Mouse (Mus musculus) testis, postnatal 14 days (tissue): Measurements from ENCODE around the gene Rps18.
"Not testable (repeated sequence)": the region's sequence is repeated elsewhere in the genome, so short reads cannot be mapped to it uniquely, and the experiment has no call there.

Experiments used
- DNase-seq: peaks from one replicate; pipeline ENCODE4 v3.0.0; 2021; ENCODE audit warnings: low spot score

Rps18 gene

GRCm38 (mm10) chr17:33903911-33904651 lies 51.7 kb downstream of the Rps18 start:
- not testable (repeated sequence) for DNase-seq

GRCm38 (mm10) chr17:33902491-33902890 lies 53.3 kb downstream of the Rps18 start:
- no peak for DNase-seq

- DNase-seq = no peak
Measured at GRCm38 (mm10) chr17:33902079-33902478, 53.7 kb downstream of the Rps18 start.
